Mouse (Mus musculus) heart, postnatal 4 days (tissue): ENCODE measurements at regions not wholly inside any gene's neighbourhood (a gene's known extent, or its start where the extent isn't known, plus 50 kb on each side); places are given as distances from the start of the nearest gene placed in this dataset.

Experiments
- DNase-seq: peaks from one replicate; pipeline ENCODE4 v3.0.0; 2021

- DNase-seq: no peak
Measured at GRCm38 (mm10) chr16:53480664-53481063, 1026.8 kb upstream of the Alcam start.

- no peak for DNase-seq
Measured at GRCm38 (mm10) chr16:53439511-53439910, 985.6 kb upstream of the Alcam start.

GRCm38 (mm10) chr16:53418416-53418815 lies 964.5 kb upstream of the Alcam start:
- no peak for DNase-seq

GRCm38 (mm10) chr16:53385176-53385575 lies 931.3 kb upstream of the Alcam start:
- DNase-seq: no peak

- no peak for DNase-seq
Measured at GRCm38 (mm10) chr16:53342153-53342552, 888.3 kb upstream of the Alcam start.

- no peak for DNase-seq
Measured at GRCm38 (mm10) chr16:53326353-53326752, 872.5 kb upstream of the Alcam start.

- DNase-seq: no peak
Measured at GRCm38 (mm10) chr16:53292081-53292480, 838.2 kb upstream of the Alcam start.

GRCm38 (mm10) chr16:53282014-53282413 lies 828.1 kb upstream of the Alcam start:
- DNase-seq: no peak

GRCm38 (mm10) chr16:53266116-53266515 lies 812.2 kb upstream of the Alcam start:
- peak; percentile 78 for DNase-seq

- DNase-seq: no peak
Measured at GRCm38 (mm10) chr16:53245365-53245764, 791.5 kb upstream of the Alcam start.

GRCm38 (mm10) chr16:53242126-53242537 lies 788.3 kb upstream of the Alcam start:
- DNase-seq: no peak

- DNase-seq: no peak
Measured at GRCm38 (mm10) chr16:53218886-53219285, 765.0 kb upstream of the Alcam start.

- no peak for DNase-seq
Measured at GRCm38 (mm10) chr16:53201449-53201848, 747.6 kb upstream of the Alcam start.

- DNase-seq: no peak
Measured at GRCm38 (mm10) chr16:53186444-53186843, 732.6 kb upstream of the Alcam start.

- no peak for DNase-seq
Measured at GRCm38 (mm10) chr16:53156352-53156751, 702.5 kb upstream of the Alcam start.

GRCm38 (mm10) chr16:53130677-53131076 lies 676.8 kb upstream of the Alcam start:
- DNase-seq: peak; percentile 19

- DNase-seq: no peak
Measured at GRCm38 (mm10) chr16:53108726-53109125, 654.9 kb upstream of the Alcam start.

- DNase-seq: no peak
Measured at GRCm38 (mm10) chr16:53095396-53095929, 641.6 kb upstream of the Alcam start.

- DNase-seq: no peak
Measured at GRCm38 (mm10) chr16:53073856-53074568, 620.1 kb upstream of the Alcam start.

- no peak for DNase-seq
Measured at GRCm38 (mm10) chr16:53071887-53072682, 618.2 kb upstream of the Alcam start.

- no peak for DNase-seq
Measured at GRCm38 (mm10) chr16:53064151-53064550, 610.3 kb upstream of the Alcam start.

GRCm38 (mm10) chr16:53063061-53063460 lies 609.2 kb upstream of the Alcam start:
- no peak for DNase-seq

- DNase-seq: no peak
Measured at GRCm38 (mm10) chr16:53026056-53026455, 572.2 kb upstream of the Alcam start.

GRCm38 (mm10) chr16:53011847-53012246 lies 558.0 kb upstream of the Alcam start:
- DNase-seq: no peak
